Mouse (Mus musculus) CH12.LX (cell line): ENCODE measurements around the gene Tcf7. TPM values are rescaled to one million over a fixed set of nuclear protein-coding genes. Genes with fewer than 3 reads are reported as not detected.

Source experiments
- DNase-seq: peaks from one replicate; pipeline ENCODE4 v3.0.0-alpha.2; 2013; ENCODE audit errors: extremely low read depth
- H3K27ac ChIP-seq: 2 replicates; pipeline ENCODE4 v1.5.1; 2012; ENCODE audit warnings: low read depth, mild to moderate bottlenecking, control low read depth, moderate library complexity; ENCODE audit not compliant: insufficient read depth
- H3K27me3 ChIP-seq: replicated peaks from 2 replicates; pipeline ENCODE3; 2012; ENCODE audit warnings: inconsistent platforms
- H3K36me3 ChIP-seq, 2 experiments: replicated peaks in 1 of 2; 2 replicates each; pipeline versions ENCODE3 to v1.6.1; 2012; ENCODE audit warnings: inconsistent platforms in 1 of 2, low read length in 1 of 2, mild to moderate bottlenecking in 1 of 2, mixed read lengths in 1 of 2, moderate library complexity in 1 of 2; ENCODE audit not compliant: control insufficient read depth in 1 of 2, insufficient read depth in 1 of 2
- H3K4me1 ChIP-seq, 2 experiments: 2 replicates each; pipeline ENCODE4 v1.6.1; 2012; ENCODE audit warnings: inconsistent platforms in 1 of 2, moderate library complexity in 1 of 2; ENCODE audit not compliant: insufficient read depth in 2 of 2, control insufficient read depth in 1 of 2
- H3K4me2 ChIP-seq: 2 replicates; pipeline ENCODE4 v1.6.1; 2012; ENCODE audit warnings: low read depth, mild to moderate bottlenecking, control low read depth; ENCODE audit not compliant: poor library complexity, insufficient read depth, severe bottlenecking
- H3K4me3 ChIP-seq, 3 experiments: fragments of 150-350 bp in 1 of 3; sonication (generic) in 1 of 3; replicated peaks in 1 of 3; 2 replicates each; pipeline versions ENCODE3 to v1.5.1; 2011 to 2012; ENCODE audit warnings: low read depth in 2 of 3, low read length in 2 of 3, mild to moderate bottlenecking in 2 of 3, moderate library complexity in 2 of 3, control low read depth in 1 of 3, improper control_type of control experiment in 1 of 3, inconsistent platforms in 1 of 3, mixed read lengths in 1 of 3; ENCODE audit not compliant: poor library complexity in 1 of 3
- H3K79me2 ChIP-seq: replicated peaks from 2 replicates; pipeline ENCODE4 v1.6.1; 2012; ENCODE audit warnings: mild to moderate bottlenecking, moderate library complexity; ENCODE audit not compliant: control insufficient read depth, poor library complexity, insufficient read depth, severe bottlenecking; ENCODE audit errors: extremely low read depth
- H3K9ac ChIP-seq: 2 replicates; pipeline ENCODE4 v1.6.1; 2012; ENCODE audit warnings: low read depth, mild to moderate bottlenecking, control low read depth, moderate library complexity; ENCODE audit not compliant: insufficient read depth
- H3K9me3 ChIP-seq: replicated peaks from 2 replicates; pipeline ENCODE3; 2012; ENCODE audit warnings: low read length, inconsistent platforms, mixed read lengths
- CHD2 ChIP-seq: IDR thresholded peaks from 2 replicates; pipeline ENCODE4 v1.6.1; 2011; ENCODE audit warnings: low read length, improper control_type of control experiment
- CTCF ChIP-seq, 2 experiments: IDR thresholded peaks in 1 of 2; conservative IDR thresholded peaks in 1 of 2; 2 replicates each; pipeline ENCODE4 v1.5.1; 2011 to 2012; ENCODE audit warnings: low read depth in 2 of 2, low read length in 2 of 2, improper control_type of control experiment in 1 of 2, inconsistent platforms in 1 of 2, mild to moderate bottlenecking in 1 of 2, moderate library complexity in 1 of 2
- E2F4 ChIP-seq: IDR thresholded peaks from 2 replicates; pipeline ENCODE4 v1.6.1; 2011; ENCODE audit warnings: low read depth, low read length, improper control_type of control experiment; ENCODE audit not compliant: insufficient replicate concordance
- ETS1 ChIP-seq: conservative IDR thresholded peaks from 2 replicates; pipeline ENCODE4 v1.6.1; 2012; ENCODE audit warnings: low read depth, mild to moderate bottlenecking, inconsistent platforms, low read length, improper control_type of control experiment, moderate library complexity
- GABPA ChIP-seq: IDR thresholded peaks from 2 replicates; pipeline ENCODE4 v1.6.1; 2012; ENCODE audit warnings: low read depth, low read length, improper control_type of control experiment, inconsistent platforms; ENCODE audit not compliant: insufficient replicate concordance
- HCFC1 ChIP-seq: IDR thresholded peaks from 2 replicates; pipeline ENCODE4 v1.6.1; 2012; ENCODE audit warnings: low read depth, mild to moderate bottlenecking, inconsistent platforms, low read length, improper control_type of control experiment
- IRF4 ChIP-seq: IDR thresholded peaks from 2 replicates; pipeline ENCODE4 v1.6.1; 2014; ENCODE audit warnings: low read depth, mild to moderate bottlenecking, inconsistent platforms, low read length, improper control_type of control experiment
- JUND ChIP-seq: conservative IDR thresholded peaks from 2 replicates; pipeline ENCODE4 v1.6.1; 2011; ENCODE audit warnings: low read depth, low read length, improper control_type of control experiment
- MAFK ChIP-seq: IDR thresholded peaks from 2 replicates; pipeline ENCODE4 v1.6.1; 2011; ENCODE audit warnings: low read length, improper control_type of control experiment; ENCODE audit not compliant: insufficient replicate concordance
- MAZ ChIP-seq: IDR thresholded peaks from 2 replicates; pipeline ENCODE4 v1.6.1; 2012; ENCODE audit warnings: low read depth, mild to moderate bottlenecking, inconsistent platforms, low read length, improper control_type of control experiment, moderate library complexity
- MEF2A ChIP-seq: IDR thresholded peaks from 2 replicates; pipeline ENCODE4 v1.6.1; 2014; ENCODE audit warnings: low read depth, mild to moderate bottlenecking, inconsistent platforms, low read length, improper control_type of control experiment, borderline replicate concordance
- MXI1 ChIP-seq: IDR thresholded peaks from 2 replicates; pipeline ENCODE4 v1.6.1; 2011; ENCODE audit warnings: mild to moderate bottlenecking, low read depth, low read length, improper control_type of control experiment
- MYC ChIP-seq: IDR thresholded peaks from 2 replicates; pipeline ENCODE4 v1.6.1; 2011; ENCODE audit warnings: low read depth, mild to moderate bottlenecking, improper control_type of control experiment, low read length
- NRF1 ChIP-seq: IDR thresholded peaks from 2 replicates; pipeline ENCODE4 v1.6.1; 2014; ENCODE audit warnings: low read depth, mild to moderate bottlenecking, inconsistent platforms, low read length, improper control_type of control experiment, moderate library complexity
- PAX5 ChIP-seq: IDR thresholded peaks from 2 replicates; pipeline ENCODE4 v1.6.1; 2012; ENCODE audit warnings: low read length, inconsistent platforms, mixed read lengths
- POLR2AphosphoS2 ChIP-seq: IDR thresholded peaks from 2 replicates; pipeline ENCODE4 v1.6.1; 2011; ENCODE audit warnings: low read depth, low read length, improper control_type of control experiment
- RAD21 ChIP-seq: IDR thresholded peaks from 2 replicates; pipeline ENCODE4 v1.6.1; 2011; ENCODE audit warnings: low read depth, mild to moderate bottlenecking, low read length, improper control_type of control experiment, moderate library complexity
- SIN3A ChIP-seq: IDR thresholded peaks from 2 replicates; pipeline ENCODE4 v1.6.1; 2012; ENCODE audit warnings: low read length, improper control_type of control experiment, inconsistent platforms
- TBP ChIP-seq: conservative IDR thresholded peaks from 2 replicates; pipeline ENCODE4 v1.6.1; 2011; ENCODE audit warnings: low read depth, low read length, improper control_type of control experiment
- TCF12 ChIP-seq: IDR thresholded peaks from 2 replicates; pipeline ENCODE4 v1.6.1; 2014; ENCODE audit warnings: low read depth, mild to moderate bottlenecking, inconsistent platforms, low read length, improper control_type of control experiment
- USF1 ChIP-seq: IDR thresholded peaks from 2 replicates; pipeline ENCODE4 v1.6.1; 2014; ENCODE audit warnings: low read depth, mild to moderate bottlenecking, inconsistent platforms, low read length, improper control_type of control experiment
- USF2 ChIP-seq: conservative IDR thresholded peaks from 2 replicates; pipeline ENCODE4 v1.6.1; 2011; ENCODE audit warnings: low read depth, low read length, improper control_type of control experiment
- ZC3H11A ChIP-seq: IDR thresholded peaks from 2 replicates; pipeline ENCODE4 v1.6.1; 2012; ENCODE audit warnings: low read depth, mild to moderate bottlenecking, inconsistent platforms, low read length, improper control_type of control experiment
- ZKSCAN1 ChIP-seq: IDR thresholded peaks from 2 replicates; pipeline ENCODE4 v1.6.1; 2012; ENCODE audit warnings: low read depth, inconsistent platforms, low read length, improper control_type of control experiment, borderline replicate concordance
- dilution Hi-C: fragments of 300-500 bp; cut with MboI; formaldehyde crosslinking; loops from 2 replicates; pipeline ENCODE4 v1.14.3; 2020; ENCODE audit warnings: low sequenced_read_pairs; ENCODE audit not compliant: extremely low pct_unique_long_range_greater_than_20kb, extremely low pct_ligation_motif_present
- in situ Hi-C: fragments of 300-500 bp; cut with MboI; formaldehyde crosslinking; loops from 3 replicates; pipeline ENCODE4 v1.14.3; 2019; ENCODE audit warnings: low sequenced_read_pairs, low pct_ligation_motif_present, low pct_unique_long_range_greater_than_20kb, mixed read lengths
- polyA plus RNA-seq: library from polyadenylated mRNA; unstranded; fragments of >175 nt; gene quantifications from 2 replicates; pipeline ENCODE4 v1.2.1, GENCODE M21; 2012; ENCODE audit warnings: low read depth; ENCODE audit not compliant: insufficient read length
- total RNA-seq, 2 experiments: library from RNA; depleted of rRNA; stranded (reverse); fragments of 300-350 nt in 1 of 2; fragments of >200 nt in 1 of 2; gene quantifications; 2 replicates each; pipeline ENCODE4 v1.2.3; 2012 to 2014

Gene Tcf7
- total and polyA plus RNA-seq, 3 experiments: 0.55 to 5.5 (median 0.85) TPM

DNA sequence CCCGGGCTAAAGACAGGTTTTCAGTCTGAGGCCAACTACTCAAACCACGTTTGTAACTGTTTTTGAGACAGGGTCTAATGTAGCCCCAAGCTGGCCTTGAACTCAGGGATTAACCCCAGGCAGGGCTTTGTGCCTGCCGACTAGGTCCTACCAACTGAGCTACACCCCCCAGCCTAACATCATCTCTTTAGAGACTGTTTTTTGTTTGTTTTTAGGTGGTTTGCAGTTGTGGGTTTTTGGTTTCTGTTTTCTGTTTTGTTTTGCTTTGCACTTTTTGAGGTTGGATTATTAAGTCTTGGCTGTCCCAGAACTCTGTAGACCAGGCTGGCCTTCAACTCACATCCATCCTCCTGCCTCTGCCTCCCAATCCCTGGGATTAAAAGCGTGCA is 8.9 kb downstream of the Tcf7 start:
- no peak overlapping the region for H3K4me3 ChIP-seq

DNA sequence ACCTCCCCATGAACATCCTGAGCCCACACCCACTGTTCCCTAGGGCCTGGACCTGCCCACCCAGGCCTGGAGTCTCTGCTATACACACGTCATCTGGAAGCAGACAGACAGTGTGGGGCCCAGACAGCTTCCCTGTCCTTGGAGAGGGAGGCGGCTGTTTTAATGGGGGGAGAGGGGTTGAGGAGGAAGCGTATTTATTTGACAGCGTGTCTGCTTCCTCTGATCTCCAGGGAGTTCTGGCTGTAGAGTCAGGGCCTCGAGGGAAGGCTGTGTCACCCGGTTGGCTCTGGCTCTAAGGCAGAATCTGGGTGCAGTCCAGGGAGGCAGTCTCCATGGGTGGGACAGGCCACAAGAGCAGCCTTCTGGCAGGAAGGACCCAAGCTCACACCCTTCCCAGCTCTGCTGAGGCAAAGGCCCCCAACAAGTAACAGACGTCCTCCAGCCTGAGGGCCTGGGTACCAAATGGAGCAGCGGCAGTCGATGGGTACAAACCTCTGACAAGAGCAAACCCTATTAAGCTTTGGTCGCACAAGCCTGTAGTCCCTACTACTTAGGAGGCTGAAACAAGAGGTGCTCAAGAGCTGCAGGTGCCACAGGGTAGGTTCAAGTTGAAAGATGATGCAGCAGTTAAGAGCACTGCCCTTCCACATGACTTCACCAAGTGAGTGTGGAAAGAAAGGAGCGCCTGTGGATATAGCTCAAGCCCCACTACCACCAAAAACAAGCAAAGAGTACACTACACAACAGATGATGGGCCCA is 9.5 kb downstream of the Tcf7 start:
- Histone ChIP-seq H3K9ac (no peak overlapping the region), H3K4me1 (peaks cover 20 to 41% of the 10 kb centered on the region in 2 experiments), H3K79me2 (no peaks in the 10 kb centered on the region), H3K27ac (no peak overlapping the region), H3K27me3 (no peaks in the 10 kb centered on the region), H3K4me3 (no peak overlapping the region), H3K4me2 (no peak overlapping the region), H3K9me3 (no peaks in the 10 kb centered on the region)
- dilution Hi-C loops: no loop called here
- no peak for DNase-seq
- in situ Hi-C loops: no loop called here
- TF ChIP-seq POLR2AphosphoS2 (no peak), MEF2A (no peak), MXI1 (no peak), MAFK (no peak), IRF4 (no peak), MAZ (no peak), JUND (no peak), RAD21 (no peak), CHD2 (no peak), ZC3H11A (no peak), SIN3A (no peak), USF1 (no peak), USF2 (no peak), HCFC1 (no peak), E2F4 (no peak), TCF12 (no peak), ETS1 (no peak), NRF1 (no peak), ZKSCAN1 (no peak)
- TF ChIP-seq, all 38 proteins: peak for 0
- H3K36me3 ChIP-seq: peaks cover 0 to 2% of the 10 kb centered on the region in 2 experiments

More for the DNA sequence above, 8.9 kb downstream of the Tcf7 start:
- Histone ChIP-seq H3K4me1 (peaks cover 15 to 35% of the 10 kb centered on the region in 2 experiments), H3K4me2 (no peak overlapping the region), H3K79me2 (no peaks in the 10 kb centered on the region), H3K36me3 (peaks cover 0 to 2% of the 10 kb centered on the region in 2 experiments), H3K27me3 (peaks cover 2% of the 10 kb centered on the region), H3K27ac (no peak overlapping the region), H3K9ac (no peak overlapping the region), H3K9me3 (no peaks in the 10 kb centered on the region)
- dilution Hi-C loops (no loop called here), in situ Hi-C loops (no loop called here)
- DNase-seq: no peak
- no peak for TF ChIP-seq MEF2A
- TF ChIP-seq MYC: no peak
- TF ChIP-seq CTCF (conservative IDR thresholded peaks at IDR 0.05 in 1 of 2, IDR thresholded peaks at IDR 0.05 in 1 of 2; ENCODE audit: low read depth in 2 of 2, low read length in 2 of 2): no peak
- no peak for TF ChIP-seq IRF4
- TF ChIP-seq E2F4: no peak
- TF ChIP-seq USF1: no peak
- no peak for TF ChIP-seq GABPA
- TF ChIP-seq TBP: no peak
- TF ChIP-seq PAX5: no peak
- no peak for TF ChIP-seq MAFK
